Mouse (Mus musculus) left cerebral cortex, postnatal 25 days (tissue): ENCODE data around the gene Astn1. TPM values are rescaled to one million over a fixed set of nuclear protein-coding genes. Genes with fewer than 3 reads are reported as not detected.

Experiments
- DNase-seq, 2 experiments: peaks; one replicate each; pipeline ENCODE4 v3.0.0; 2022; ENCODE audit warnings: low spot score in 2 of 2, mixed read lengths in 1 of 2
- intact Hi-C: fragments of 180-260 bp; cut with DNase I; formaldehyde crosslinking; loops from one replicate; pipeline ENCODE4 v1.15.1; 2025
- total RNA-seq, 2 experiments: library from RNA; stranded (reverse); gene quantifications; 2 replicates each; pipeline ENCODE4 v1.2.3; 2021

The Astn1 gene
- total RNA-seq, 2 experiments from 2014 or later = 187 to 191 TPM

DNA sequence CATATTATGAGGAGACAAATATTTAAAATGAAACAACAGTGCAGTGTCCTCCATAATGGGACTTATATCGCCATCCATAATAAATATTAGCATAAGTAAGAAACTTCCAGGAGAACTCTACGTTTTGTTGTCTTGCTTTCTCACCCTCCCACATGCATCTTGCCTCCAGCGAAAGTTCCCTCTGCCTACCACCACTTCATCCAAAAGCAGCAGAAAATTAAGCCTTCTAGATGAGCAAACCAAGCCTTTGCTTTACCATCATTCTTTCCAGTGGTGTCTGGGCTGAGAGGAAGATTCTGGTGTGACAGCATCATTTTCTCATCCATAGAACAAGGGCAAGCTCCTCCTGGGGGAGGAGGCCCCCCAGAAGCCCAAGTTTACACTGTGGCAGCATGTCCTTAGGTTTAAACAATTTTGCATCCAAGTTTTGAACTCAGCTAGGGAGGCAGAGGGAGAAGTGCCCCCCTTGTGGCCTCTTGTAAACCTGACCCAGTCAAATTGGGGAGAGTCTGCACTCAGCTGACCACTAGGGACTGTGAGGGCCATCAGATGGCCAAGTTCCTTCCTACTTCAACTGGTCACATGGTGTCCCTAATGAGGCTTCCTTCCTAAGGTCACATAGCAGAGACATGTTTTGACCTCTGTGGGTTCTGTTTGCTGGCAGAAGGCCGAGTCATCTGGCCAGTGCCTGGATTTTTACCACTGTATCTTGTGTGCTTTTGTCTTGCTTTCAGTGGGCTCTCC lies 147.2 kb downstream of the Astn1 start:
- intact Hi-C loops = no loop called here

DNA sequence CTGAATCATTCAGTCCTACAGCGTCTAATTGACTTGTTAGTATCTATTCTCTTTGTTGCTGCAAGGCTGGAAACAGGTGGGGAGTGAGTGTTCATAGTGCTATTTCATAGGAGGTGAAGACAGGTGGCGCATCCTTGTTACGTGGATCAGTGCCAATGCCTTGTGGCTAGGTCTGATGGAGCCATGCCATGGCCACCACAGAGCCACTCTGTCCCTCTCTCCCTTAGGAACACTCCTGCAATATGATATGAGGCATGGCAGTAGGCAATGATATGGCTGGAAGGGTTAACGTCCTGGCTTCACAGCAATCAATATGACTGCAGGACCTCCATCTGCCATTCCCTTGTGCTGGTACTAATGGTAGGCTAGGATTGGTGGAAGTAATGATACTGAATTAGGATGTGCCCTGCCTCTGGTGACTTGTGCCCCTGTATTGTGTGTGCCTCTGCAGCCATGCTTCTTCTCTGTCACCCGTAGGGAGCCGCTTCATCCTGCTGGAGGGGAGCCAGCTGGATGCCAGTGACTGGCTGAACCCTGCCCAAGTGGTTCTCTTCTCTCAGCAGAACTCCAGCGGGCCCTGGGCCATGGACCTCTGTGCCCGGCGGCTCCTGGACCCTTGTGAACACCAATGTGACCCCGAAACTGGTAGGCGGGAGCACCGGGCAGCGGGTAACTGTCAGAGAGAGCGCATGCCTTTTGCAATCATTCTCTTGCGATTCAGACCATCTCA lies 148.6 kb downstream of the Astn1 start:
- intact Hi-C loops = loop anchor here (5.0 to 10.0 kb wide), 4 partner anchors 88 to 776 kb away; no protein-coding TSS in a partner anchor
- peak in 1 of 2 experiments; percentile 37 for DNase-seq

More for the DNA sequence above, 147.2 kb downstream of the Astn1 start:
- DNase-seq = peak in 1 of 2 experiments; percentile 53

DNA sequence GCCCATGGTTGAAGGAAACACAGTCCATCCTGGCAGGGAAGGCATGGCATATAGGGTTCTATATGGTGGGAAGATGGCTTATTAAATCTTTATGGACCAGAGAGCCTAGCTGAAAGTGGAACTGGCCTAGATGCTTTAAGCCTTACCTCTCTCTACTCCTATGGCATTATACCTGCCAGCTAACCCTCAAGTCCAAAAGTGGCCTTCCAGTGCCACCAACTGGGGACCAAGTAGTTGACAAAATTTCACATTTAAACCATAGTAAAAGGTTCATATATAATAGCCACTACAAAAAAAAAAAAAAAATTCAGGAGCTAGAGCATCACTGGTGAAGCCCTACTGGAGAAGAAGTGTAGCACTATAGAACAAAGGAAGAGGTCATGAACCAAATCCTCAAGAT lies 150.0 kb downstream of the Astn1 start:
- DNase-seq = no peak
- intact Hi-C loops = loop anchor here (2.0 to 10.0 kb wide), 7 partner anchors 65 to 957 kb away; no protein-coding TSS in a partner anchor

DNA sequence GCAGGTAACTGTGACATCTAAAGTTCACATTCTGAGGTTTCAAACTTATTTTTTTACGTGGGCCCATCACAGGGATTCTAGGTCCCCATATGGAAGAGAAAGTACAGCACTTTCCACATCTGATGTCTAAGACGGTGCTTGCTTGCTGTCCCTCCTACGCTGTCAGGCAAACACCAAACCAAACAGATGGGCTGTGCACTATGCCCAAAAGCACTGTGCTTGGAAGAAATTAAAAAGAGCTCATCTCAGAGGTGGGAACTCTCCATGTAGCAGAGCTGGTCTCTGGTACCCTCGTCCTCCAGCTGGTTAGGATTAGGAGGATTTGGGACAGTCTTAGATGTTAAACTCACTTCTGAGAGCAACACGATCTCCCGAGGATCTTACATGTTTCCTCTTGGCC lies 150.6 kb downstream of the Astn1 start:
- intact Hi-C loops = loop anchor here (1.0 to 10.0 kb wide), 9 partner anchors 35 to 958 kb away; no protein-coding TSS in a partner anchor
- DNase-seq = peak; percentile 61 to 96

DNA sequence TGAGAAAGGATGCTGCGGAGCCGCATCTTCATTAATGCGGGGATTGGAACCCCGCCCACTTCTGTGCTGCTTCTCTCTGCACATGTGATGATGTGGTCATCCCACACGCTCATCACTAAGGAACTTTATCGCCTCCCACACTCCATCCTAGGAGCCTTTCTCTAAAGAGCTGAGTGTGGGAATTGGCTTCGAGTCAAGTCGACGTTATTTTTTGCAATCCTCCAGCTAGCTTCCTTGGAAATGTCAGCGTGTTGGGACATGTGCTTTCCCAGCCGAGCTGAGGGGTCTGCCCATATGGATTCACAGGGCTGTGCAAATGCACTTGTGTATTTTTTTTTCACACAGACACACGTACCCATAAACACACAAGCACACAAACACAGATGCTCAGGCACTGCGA lies 151.5 kb downstream of the Astn1 start:
- intact Hi-C loops = loop anchor here (1.0 to 10.0 kb wide), 9 partner anchors 34 to 959 kb away; no protein-coding TSS in a partner anchor
- DNase-seq = peak; percentile 85 to 97

DNA sequence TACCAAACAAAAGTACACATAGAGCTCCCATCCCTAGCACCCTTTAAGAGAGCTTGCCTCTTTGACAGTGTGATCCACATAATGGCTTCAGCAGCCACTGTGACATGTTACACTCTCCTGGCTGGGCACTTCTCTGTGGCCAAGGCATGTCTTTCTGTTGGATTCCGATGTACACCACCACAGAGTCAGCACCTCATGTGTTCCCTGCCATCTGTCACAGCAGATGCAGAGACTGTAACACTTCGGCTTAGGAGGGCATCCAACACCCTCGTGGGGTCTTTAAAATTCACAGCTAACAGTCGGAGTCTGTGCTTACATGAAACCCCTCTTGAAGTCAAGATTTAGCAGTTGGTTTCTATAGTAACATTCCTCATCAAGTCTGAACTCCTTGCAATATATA lies 154.5 kb downstream of the Astn1 start:
- no peak for DNase-seq
- intact Hi-C loops = loop anchor here (10.0 kb wide), 1 partner anchor 782 kb away; no protein-coding TSS in a partner anchor

DNA sequence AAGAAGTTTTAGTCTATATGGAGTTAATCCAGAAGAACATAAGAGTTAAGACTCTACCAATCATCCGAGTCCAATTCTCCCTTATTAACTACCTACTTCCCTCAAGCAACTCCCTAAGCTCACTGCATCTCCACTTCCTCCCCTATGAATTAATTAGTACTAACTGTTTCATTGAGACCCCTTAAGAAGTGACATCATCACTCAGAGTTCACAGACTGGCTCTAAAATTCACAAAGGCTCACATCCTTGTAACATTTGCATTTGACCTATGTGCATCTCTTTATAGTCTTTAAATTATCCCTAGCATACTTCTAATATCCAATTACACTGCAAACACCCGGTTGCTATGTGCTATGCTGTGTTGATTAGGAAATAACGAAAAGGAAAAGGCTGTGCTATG lies 174.1 kb downstream of the Astn1 start:
- intact Hi-C loops = no loop called here
- DNase-seq = no peak

DNA sequence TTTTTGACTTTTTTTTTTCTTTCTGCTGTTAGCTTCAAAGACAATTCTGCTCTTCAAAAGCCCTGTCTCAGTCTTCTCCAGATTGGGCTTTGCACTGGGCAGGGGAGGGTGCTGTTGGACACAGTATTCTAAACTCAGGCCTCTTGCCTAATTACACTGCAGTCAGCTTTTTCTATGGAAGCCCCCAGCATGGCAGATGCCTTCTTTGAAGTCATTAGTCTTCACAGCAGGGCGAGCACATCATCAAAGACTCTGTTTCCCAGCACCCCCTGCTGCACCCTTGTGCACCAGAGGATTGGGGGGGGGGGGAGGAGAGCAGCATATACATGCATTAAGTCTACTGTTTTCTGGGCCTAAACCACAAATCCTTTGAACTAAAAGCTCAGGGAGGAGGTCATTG lies 174.8 kb downstream of the Astn1 start:
- no peak for DNase-seq
- intact Hi-C loops = no loop called here

DNA sequence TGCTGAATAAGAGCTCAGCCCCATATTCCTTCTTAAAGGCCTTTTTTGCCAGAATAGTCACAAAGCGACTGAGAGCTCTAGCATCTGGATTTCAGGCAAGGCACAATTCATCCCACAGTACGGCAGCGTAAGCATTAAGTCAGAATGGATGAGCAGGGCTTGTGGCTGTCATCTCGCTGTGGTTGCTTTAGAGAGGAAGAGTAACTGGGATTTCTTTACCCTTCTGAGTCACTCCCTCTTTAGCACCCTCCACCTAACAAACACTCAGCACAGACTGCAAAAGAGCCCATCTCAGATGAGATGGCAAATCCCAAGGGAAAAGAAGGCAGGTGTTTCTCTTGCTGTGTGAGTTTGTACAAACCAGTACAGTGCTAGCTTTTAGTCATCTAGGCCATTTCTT lies 183.0 kb downstream of the Astn1 start:
- DNase-seq = peak; percentile 31 to 82

DNA sequence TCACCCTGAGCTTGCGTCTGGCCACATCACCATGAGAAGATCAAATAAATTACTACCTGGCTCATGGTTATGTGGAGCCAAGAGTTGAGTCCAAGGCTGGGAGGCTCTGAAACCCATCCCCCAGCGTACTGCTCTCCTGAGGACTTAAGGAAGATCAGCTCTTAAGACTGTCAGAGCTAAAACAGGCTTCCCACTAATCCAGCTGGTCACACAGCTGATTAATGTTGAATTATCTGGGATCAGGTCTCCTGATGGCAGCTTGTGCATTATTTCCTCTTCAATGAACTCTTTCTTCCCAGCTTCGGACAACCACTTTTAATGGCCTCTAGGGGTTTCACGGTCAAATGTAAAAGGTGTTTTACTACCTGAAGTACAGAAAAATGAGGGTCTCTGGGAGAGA lies 184.4 kb downstream of the Astn1 start:
- DNase-seq = no peak
- intact Hi-C loops = loop anchor here (5.0 to 10.0 kb wide), 3 partner anchors 106 to 992 kb away; no protein-coding TSS in a partner anchor

More for the DNA sequence above, 183.0 kb downstream of the Astn1 start:
- intact Hi-C loops = loop anchor here (5.0 to 10.0 kb wide), 3 partner anchors 107 to 990 kb away; no protein-coding TSS in a partner anchor

DNA sequence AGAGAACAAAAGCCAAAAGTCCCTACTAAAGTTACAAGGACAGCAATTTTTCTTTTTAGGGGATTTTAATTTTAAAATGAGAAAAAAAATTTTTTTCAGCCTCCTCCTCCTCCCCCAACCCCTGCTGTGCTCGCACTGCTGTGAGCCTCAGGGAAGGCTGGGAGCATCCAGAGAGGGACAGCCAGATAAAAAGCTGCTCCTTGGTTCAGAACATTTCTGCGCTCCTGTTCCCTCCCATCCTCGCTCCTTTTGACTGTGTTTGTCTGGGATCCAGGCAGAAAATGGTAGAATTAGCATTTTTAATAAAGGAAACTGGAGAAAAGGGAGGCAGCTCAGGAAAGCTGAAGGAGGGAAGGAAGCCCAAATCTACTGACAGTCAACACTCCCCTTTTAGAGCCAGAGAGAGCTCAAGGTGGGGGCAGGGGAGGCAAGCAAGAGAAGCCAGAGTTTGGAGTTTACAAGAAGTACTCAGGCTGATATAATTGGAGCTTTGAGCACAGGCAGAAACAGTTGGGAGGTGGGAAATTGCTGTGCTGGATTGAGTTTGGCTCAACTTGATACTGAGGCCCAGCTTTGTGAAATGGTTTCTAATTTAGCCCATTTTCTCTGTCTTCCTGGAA lies 185.6 kb downstream of the Astn1 start:
- DNase-seq = peak; percentile 56 to 94
- intact Hi-C loops = loop anchor here (1.0 to 10.0 kb wide), 6 partner anchors 34 to 993 kb away; no protein-coding TSS in a partner anchor

DNA sequence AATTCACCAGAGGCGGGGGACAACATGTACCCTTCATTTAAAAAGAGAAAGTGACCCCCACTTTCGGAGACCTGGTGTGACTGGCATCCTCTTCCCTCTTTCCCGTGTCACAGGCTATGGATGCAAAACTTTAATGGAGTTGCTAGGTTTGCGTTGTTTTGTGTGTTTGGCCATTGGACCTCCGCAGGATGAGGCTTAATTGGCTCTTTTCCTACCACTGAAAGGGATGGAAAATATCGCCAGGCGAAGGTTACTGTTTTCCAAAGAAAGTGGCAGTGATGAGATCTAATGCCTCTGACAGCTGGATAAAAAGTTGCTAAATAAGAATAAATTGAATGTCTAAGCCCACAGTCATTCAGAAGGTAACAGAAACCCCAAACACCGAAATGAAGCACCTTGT lies 186.2 kb downstream of the Astn1 start:
- intact Hi-C loops = loop anchor here (2.0 to 10.0 kb wide), 4 partner anchors 104 to 994 kb away; no protein-coding TSS in a partner anchor
- no peak for DNase-seq

DNA sequence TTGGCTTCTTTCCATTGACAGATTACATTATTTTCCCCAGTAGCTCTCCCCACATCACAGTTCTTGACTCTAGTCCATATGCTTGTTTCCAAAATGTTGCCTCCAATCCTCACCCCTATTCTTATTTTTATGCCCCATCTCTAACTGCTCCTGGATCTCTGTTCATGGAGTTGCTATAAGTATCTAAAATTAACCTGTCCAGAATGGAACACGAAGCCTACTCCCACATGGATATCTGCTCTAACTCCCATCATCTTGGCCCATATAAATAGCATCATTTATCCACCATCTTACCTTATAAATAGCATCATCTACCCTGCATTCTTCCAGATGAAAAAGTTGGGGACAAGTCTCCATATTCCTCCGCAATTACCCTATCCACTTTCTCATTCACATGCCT lies 187.5 kb downstream of the Astn1 start:
- intact Hi-C loops = loop anchor here (2.0 to 10.0 kb wide), 4 partner anchors 103 to 995 kb away; no protein-coding TSS in a partner anchor
- peak in 1 of 2 experiments; percentile 65 for DNase-seq

DNA sequence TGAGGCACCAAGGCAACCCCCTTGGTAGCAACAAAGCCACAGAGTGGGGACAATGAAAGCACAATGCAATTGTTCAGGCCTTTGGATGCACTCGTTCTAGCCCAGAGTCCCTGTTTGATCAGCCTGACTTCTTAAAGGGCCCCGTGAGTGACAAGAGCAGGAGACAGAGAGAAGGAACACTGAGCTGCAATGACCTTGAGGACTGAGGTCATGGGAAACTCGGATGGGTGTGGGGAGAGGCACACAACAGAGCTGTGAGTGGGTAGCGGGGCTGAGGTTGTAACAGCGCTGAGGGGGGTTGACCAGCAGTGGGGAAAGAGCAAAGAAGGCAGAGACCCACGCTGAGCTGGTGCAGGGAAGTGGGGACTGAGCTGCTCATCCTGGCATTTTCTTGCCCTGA lies 189.9 kb downstream of the Astn1 start:
- intact Hi-C loops = no loop called here
- no peak for DNase-seq

DNA sequence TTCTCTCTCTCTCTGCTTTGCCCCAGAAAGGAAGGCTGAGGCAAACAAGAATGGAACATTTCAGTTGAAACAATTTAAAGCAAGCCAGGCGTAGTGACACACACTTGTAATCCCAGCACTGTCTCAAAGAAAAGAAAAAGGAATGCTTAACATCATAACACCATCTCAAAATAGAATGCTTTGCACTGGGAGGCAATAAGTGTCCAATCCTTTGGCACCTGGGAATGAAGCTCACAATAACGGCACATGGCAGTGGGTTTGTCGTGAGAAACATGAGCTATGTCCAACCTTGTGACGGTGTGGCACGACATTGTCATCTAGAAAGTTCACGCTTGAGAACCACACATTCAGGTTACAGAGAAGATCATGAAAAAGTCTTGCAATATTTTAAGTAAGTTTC lies 191.3 kb downstream of the Astn1 start:
- peak; percentile 20 to 74 for DNase-seq
- intact Hi-C loops = no loop called here

DNA sequence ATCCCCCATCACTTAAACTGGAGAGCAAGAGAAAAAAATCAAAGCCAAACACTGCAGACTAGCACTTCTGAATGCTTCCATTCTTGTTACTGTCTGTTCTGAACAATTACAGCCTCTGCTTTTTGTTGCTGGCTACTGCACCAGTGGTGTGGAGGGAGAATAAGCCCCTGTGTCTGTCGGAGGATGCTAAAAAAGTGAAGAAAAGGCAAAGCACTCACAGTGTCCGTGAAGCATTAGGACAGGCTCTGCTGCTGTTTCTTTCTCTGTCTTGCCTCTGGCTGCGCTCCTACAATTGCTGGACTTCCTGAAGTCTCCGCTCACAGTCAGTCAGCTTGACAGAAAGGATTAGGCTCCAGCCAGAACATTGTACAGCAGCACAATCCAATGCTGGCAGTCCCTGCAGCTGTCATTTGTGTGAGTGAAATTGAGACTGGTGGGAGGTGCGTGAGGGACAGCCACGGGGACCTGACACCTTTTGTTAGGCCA lies 192.0 kb downstream of the Astn1 start:
- intact Hi-C loops = no loop called here
- DNase-seq = peak; percentile 14 to 50

DNA sequence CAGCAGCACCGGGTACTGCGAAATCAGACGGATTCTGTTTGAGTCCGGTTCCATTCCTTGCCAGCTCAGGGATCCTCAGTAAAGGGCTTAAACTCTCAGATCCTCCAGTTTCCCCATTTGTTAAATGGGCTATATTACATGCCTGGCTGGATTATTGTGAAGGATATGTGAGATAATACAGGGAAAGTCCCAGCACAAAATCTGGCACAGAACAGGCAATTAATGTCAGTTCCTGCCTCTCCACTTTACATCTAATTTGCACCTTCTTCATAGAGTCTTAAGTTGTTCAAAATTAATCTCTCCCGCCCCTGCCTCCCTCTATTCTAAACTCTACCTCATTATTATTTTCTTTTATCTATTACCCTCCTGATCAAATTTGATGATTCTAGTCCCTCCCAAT lies 211.1 kb downstream of the Astn1 start:
- no peak for DNase-seq
- intact Hi-C loops = no loop called here

DNA sequence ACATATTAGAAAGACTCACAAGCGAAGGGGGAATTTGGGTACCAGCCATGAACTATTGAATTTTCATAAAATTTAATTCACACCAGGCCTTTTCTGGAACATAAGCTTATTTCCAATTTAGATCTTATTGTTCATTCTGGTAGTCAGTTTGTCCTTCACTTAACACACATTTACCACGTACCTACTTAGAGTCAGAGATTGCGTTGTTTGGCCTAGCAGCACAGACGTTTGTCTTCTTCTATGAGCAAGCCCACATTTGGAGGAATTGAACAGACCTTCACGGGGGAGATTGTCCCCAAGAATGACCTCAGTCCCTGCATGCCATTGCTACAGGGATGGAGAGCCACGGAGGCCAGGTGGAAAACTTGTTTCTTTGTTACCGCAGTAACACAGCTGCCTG lies 211.5 kb downstream of the Astn1 start:
- intact Hi-C loops = no loop called here
- no peak for DNase-seq

DNA sequence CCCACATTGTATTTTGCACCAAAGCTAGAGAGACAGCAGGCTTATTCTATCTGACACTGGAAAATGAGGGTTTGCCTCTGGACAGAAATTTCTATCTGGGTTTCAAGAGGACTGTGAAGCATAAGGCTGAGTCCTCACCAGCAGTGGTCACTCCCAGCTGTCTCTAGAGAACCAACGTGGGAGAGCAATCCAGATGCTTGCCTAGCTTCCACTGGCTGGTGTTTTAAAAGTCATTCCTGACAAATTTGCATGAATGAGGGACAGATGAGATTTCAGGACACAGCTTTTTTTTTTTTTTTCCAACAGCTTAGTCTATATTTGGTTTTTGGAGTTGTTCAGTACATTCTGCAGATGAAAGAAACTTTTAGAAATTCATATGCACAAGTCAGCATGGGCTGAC lies 213.9 kb downstream of the Astn1 start:
- intact Hi-C loops = loop anchor here (2.0 kb wide), 1 partner anchor 63 kb away; no protein-coding TSS in a partner anchor
- peak in 1 of 2 experiments; percentile 71 for DNase-seq
